Mouse (Mus musculus): ENCODE data around the gene Ghr.

Ghr gene

GRCm38 (mm10) chr15:3356073-3356766 is 227.1 kb downstream of the Ghr start:
- DNase-seq = peak in 1 of 2 experiments; percentile 4

GRCm38 (mm10) chr15:3353696-3354095 is 229.6 kb downstream of the Ghr start:
- DNase-seq = no peak

- no peak for DNase-seq
Observed at GRCm38 (mm10) chr15:3349306-3350064, 233.8 kb downstream of the Ghr start.

GRCm38 (mm10) chr15:3346682-3347081 is 236.6 kb downstream of the Ghr start:
- no peak for DNase-seq

GRCm38 (mm10) chr15:3344555-3344954 is 238.7 kb downstream of the Ghr start:
- no peak for DNase-seq

GRCm38 (mm10) chr15:3341806-3342582 is 241.3 kb downstream of the Ghr start:
- no peak for DNase-seq

- no peak for DNase-seq
Observed at GRCm38 (mm10) chr15:3339847-3340246, 243.4 kb downstream of the Ghr start.

- DNase-seq = no peak
Observed at GRCm38 (mm10) chr15:3332517-3332916, 250.8 kb downstream of the Ghr start.

GRCm38 (mm10) chr15:3331813-3332212 is 251.5 kb downstream of the Ghr start:
- no peak for DNase-seq

- DNase-seq = no peak
Observed at GRCm38 (mm10) chr15:3330291-3330690, 253.0 kb downstream of the Ghr start.

- no peak for DNase-seq
Observed at GRCm38 (mm10) chr15:3323041-3323440, 260.3 kb downstream of the Ghr start.

GRCm38 (mm10) chr15:3319929-3320328 is 263.4 kb downstream of the Ghr start:
- no peak for DNase-seq

GRCm38 (mm10) chr15:3316617-3317016 is 266.7 kb downstream of the Ghr start:
- no peak for DNase-seq

GRCm38 (mm10) chr15:3312937-3313336 is 270.4 kb downstream of the Ghr start:
- DNase-seq = no peak

GRCm38 (mm10) chr15:3309856-3310255 is 273.4 kb downstream of the Ghr start:
- no peak for DNase-seq

GRCm38 (mm10) chr15:3303426-3303825 is 279.9 kb downstream of the Ghr start, which contains the start of gene Ccdc152:
Ccdc152 (minus strand) TSS chr15:3303526.
- no peak for DNase-seq

GRCm38 (mm10) chr15:3300361-3301100 is 282.8 kb downstream of the Ghr start:
- no peak for DNase-seq

GRCm38 (mm10) chr15:3297615-3298014 is 285.7 kb downstream of the Ghr start:
- no peak for DNase-seq

GRCm38 (mm10) chr15:3295986-3296385 is 287.3 kb downstream of the Ghr start:
- no peak for DNase-seq

- no peak for DNase-seq
Observed at GRCm38 (mm10) chr15:3293477-3293876, 289.8 kb downstream of the Ghr start.

- no peak for DNase-seq
Observed at GRCm38 (mm10) chr15:3290435-3290834, 292.9 kb downstream of the Ghr start.

GRCm38 (mm10) chr15:3286032-3286431 is 297.3 kb downstream of the Ghr start:
- no peak for DNase-seq

- DNase-seq = no peak
Observed at GRCm38 (mm10) chr15:3281737-3282136, 301.6 kb downstream of the Ghr start.
